Mouse (Mus musculus) CD4-positive, CD25-positive, alpha-beta regulatory T cell, adult 2 months (primary cell): ENCODE measurements around the gene Abhd17c.
"Not testable (repeated sequence)": the region's sequence is repeated elsewhere in the genome, so short reads cannot be mapped to it uniquely, and the experiment has no call there.

Experiments
- DNase-seq: peaks from one replicate; pipeline ENCODE4 v3.0.0-alpha.2; 2012; ENCODE audit warnings: low read depth, low spot score

Gene Abhd17c

GRCm38 (mm10) chr7:84152821-84153220 is 1.1 kb upstream of the Abhd17c start:
- no peak for DNase-seq

- DNase-seq, result no peak
Observed at GRCm38 (mm10) chr7:84152374-84152773, 681 bp upstream of the Abhd17c start.

GRCm38 (mm10) chr7:84151960-84152334 is 254 bp upstream of the Abhd17c start:
- DNase-seq, result peak; percentile 97

- no peak for DNase-seq
Observed at GRCm38 (mm10) chr7:84150361-84151000, 1.2 kb downstream of the Abhd17c start.

GRCm38 (mm10) chr7:84149821-84150220 is 1.9 kb downstream of the Abhd17c start:
- DNase-seq, result no peak

- peak; percentile 40 for DNase-seq
Observed at GRCm38 (mm10) chr7:84148896-84149295, 2.8 kb downstream of the Abhd17c start.

GRCm38 (mm10) chr7:84147746-84148145 is 3.9 kb downstream of the Abhd17c start:
- no peak for DNase-seq

GRCm38 (mm10) chr7:84145633-84146032 is 6.1 kb downstream of the Abhd17c start:
- DNase-seq, result no peak

- peak; percentile 45 for DNase-seq
Observed at GRCm38 (mm10) chr7:84142736-84143473, 8.8 kb downstream of the Abhd17c start.

GRCm38 (mm10) chr7:84142196-84142595 is 9.5 kb downstream of the Abhd17c start:
- no peak for DNase-seq

GRCm38 (mm10) chr7:84139566-84139965 is 12.1 kb downstream of the Abhd17c start:
- DNase-seq, result no peak

GRCm38 (mm10) chr7:84138731-84139130 is 13.0 kb downstream of the Abhd17c start:
- DNase-seq, result no peak

- DNase-seq, result no peak
Observed at GRCm38 (mm10) chr7:84137779-84138178, 13.9 kb downstream of the Abhd17c start.

GRCm38 (mm10) chr7:84135799-84136700 is 15.6 kb downstream of the Abhd17c start:
- DNase-seq, result no peak

- DNase-seq, result no peak
Observed at GRCm38 (mm10) chr7:84132704-84133103, 19.0 kb downstream of the Abhd17c start.

- DNase-seq, result no peak
Observed at GRCm38 (mm10) chr7:84131736-84132135, 20.0 kb downstream of the Abhd17c start.

- DNase-seq, result no peak
Observed at GRCm38 (mm10) chr7:84128661-84129060, 23.0 kb downstream of the Abhd17c start.

GRCm38 (mm10) chr7:84125730-84126129 is 26.0 kb downstream of the Abhd17c start:
- no peak for DNase-seq

GRCm38 (mm10) chr7:84123651-84124050 is 28.0 kb downstream of the Abhd17c start:
- not testable (repeated sequence) for DNase-seq

- no peak for DNase-seq
Observed at GRCm38 (mm10) chr7:84121778-84122177, 29.9 kb downstream of the Abhd17c start.

- DNase-seq, result no peak
Observed at GRCm38 (mm10) chr7:84120142-84120760, 31.4 kb downstream of the Abhd17c start.
